Mouse (Mus musculus): ENCODE data around the gene Epb41l1.

DNA sequence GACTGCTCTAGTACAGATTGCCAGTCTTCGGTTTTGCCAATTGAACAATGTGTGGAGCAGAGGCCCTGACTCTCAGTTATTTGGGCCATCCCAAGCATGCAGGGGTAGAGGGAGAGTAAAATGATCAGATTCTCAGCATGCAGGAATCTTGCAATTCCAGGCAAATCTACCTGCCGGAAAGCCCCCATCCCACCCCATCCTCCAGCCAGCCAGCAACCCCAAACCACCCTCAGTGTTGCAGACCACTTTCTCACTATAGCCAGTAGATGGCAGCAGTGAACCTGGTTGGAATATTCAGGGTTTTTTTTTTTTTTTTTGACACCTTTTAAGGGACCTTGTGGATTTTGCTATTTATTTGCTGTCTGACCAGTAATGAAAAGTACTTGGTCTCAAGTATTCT lies 109.0 kb downstream of the Epb41l1 start:
- TF ChIP-seq HCFC1 (IDR thresholded peaks at IDR 0.05; ENCODE audit: borderline replicate concordance, insufficient read depth, low read length) (no peak), ZNF384 (IDR thresholded peaks at IDR 0.05; ENCODE audit: low read depth, low read length) (peak; percentile 99), ZC3H11A (IDR thresholded peaks at IDR 0.05; ENCODE audit: borderline replicate concordance, low read depth, low read length) (peak; percentile 59), MAFK (IDR thresholded peaks at IDR 0.05; ENCODE audit: insufficient read depth, low read depth, low read length) (no peak)
